Mouse (Mus musculus) hindbrain, embryonic 16.5 days (tissue): Measurements from ENCODE around the gene Vmn2r17. TPM values are rescaled to one million over a fixed set of nuclear protein-coding genes. Genes with fewer than 3 reads are reported as not detected.

Source experiments
- ATAC-seq: fragments of 200-750 bp; cut with Nextera tagmentation; 2 replicates; pipeline ENCODE4 v1.8.0; 2017; ENCODE audit warnings: moderate TSS enrichment, moderate library complexity
- H3K27ac ChIP-seq: fragments of 300-500 bp; sonication (generic); 2 replicates; pipeline ENCODE4 v1.5.1; 2014; ENCODE audit warnings: low read depth, mild to moderate bottlenecking, control low read depth, low read length, moderate library complexity
- H3K27me3 ChIP-seq: fragments of 300-500 bp; sonication (generic); replicated peaks from 2 replicates; pipeline ENCODE4 v1.6.1; 2014; ENCODE audit warnings: low read length; ENCODE audit not compliant: control insufficient read depth, insufficient read depth
- H3K36me3 ChIP-seq: fragments of 300-500 bp; sonication (generic); 2 replicates; pipeline ENCODE4 v1.6.1; 2014; ENCODE audit warnings: mild to moderate bottlenecking, low read length, moderate library complexity, mixed read lengths; ENCODE audit not compliant: control insufficient read depth, insufficient read depth
- H3K4me1 ChIP-seq: fragments of 300-500 bp; sonication (generic); 2 replicates; pipeline ENCODE4 v1.6.1; 2014; ENCODE audit warnings: low read depth, low read length; ENCODE audit not compliant: control insufficient read depth, insufficient read depth
- H3K4me2 ChIP-seq: fragments of 300-500 bp; sonication (generic); 2 replicates; pipeline ENCODE4 v1.6.1; 2014; ENCODE audit warnings: mild to moderate bottlenecking, low read length, control low read depth, moderate library complexity
- H3K4me3 ChIP-seq: fragments of 300-500 bp; sonication (generic); 2 replicates; pipeline ENCODE4 v1.5.1; 2014; ENCODE audit warnings: mild to moderate bottlenecking, low read length, control low read depth, moderate library complexity
- H3K9ac ChIP-seq: fragments of 300-500 bp; sonication (generic); 2 replicates; pipeline ENCODE4 v1.6.1; 2014; ENCODE audit warnings: low read depth, mild to moderate bottlenecking, control low read depth, low read length, moderate library complexity
- H3K9me3 ChIP-seq: fragments of 300-500 bp; sonication (generic); 2 replicates; pipeline ENCODE4 v1.6.1; 2014; ENCODE audit warnings: mild to moderate bottlenecking, low read length, moderate library complexity; ENCODE audit not compliant: control insufficient read depth
- WGBS: fragments of 180-500 bp; shearing (Covaris S2); extraction: QIAGEN DNeasy Blood & Tissue Kit; methylation state at CpG from one replicate; pipeline ENCODE4 v1.1.7; 2014; 5-methylcytosine and 5-hydroxymethylcytosine counted together
- polyA plus RNA-seq: library from polyadenylated mRNA; unstranded; fragments of >200 nt; fragmentation: Nextera tagmentation; extraction: Ambion mirVana; gene quantifications from 2 replicates; pipeline ENCODE4 v1.2.1, GENCODE M21; 2015

The Vmn2r17 gene
- not detected in 2 replicates for polyA plus RNA-seq

GRCm38 (mm10) chr5:109419388-109419787 is at the start of gene Vmn2r17:
Gene Vmn2r17, plus strand, starts transcription at chr5:109419688.
- Histone ChIP-seq H3K4me1 (no peaks in the 10 kb centered on the region), H3K9me3 (peaks cover 7% of the 10 kb centered on the region), H3K9ac (no peak within 1 kb of the TSS), H3K36me3 (no peaks in the 10 kb centered on the region), H3K27me3 (no peaks in the 10 kb centered on the region), H3K27ac (no peak within 1 kb of the TSS), H3K4me3 (no peak within 1 kb of the TSS), H3K4me2 (no peak within 1 kb of the TSS)
- 70% methylated on average over 2 of the region's 2 CpGs for WGBS
- ATAC-seq: no peak

GRCm38 (mm10) chr5:109466576-109467506 is 47.4 kb downstream of the Vmn2r17 start:
- H3K4me2 ChIP-seq: peak overlapping the region; percentile 39
- no peaks in the 10 kb centered on the region for H3K4me1 ChIP-seq
- H3K9me3 ChIP-seq: peaks cover 6% of the 10 kb centered on the region
- WGBS: 21% methylated on average over 17 of the region's 21 CpGs
- H3K4me3 ChIP-seq: peak overlapping the region; percentile 25
- H3K27me3 ChIP-seq: no peaks in the 10 kb centered on the region
- H3K9ac ChIP-seq: peak overlapping the region; percentile 22; the same call in 1 of the 2 replicates
- peak; percentile 82 for ATAC-seq
- H3K36me3 ChIP-seq: no peaks in the 10 kb centered on the region
- no peak overlapping the region for H3K27ac ChIP-seq

GRCm38 (mm10) chr5:109506729-109507128 is 87.2 kb downstream of the Vmn2r17 start:
- H3K27ac ChIP-seq: no peak overlapping the region
- H3K27me3 ChIP-seq: no peaks in the 10 kb centered on the region
- no peaks in the 10 kb centered on the region for H3K4me1 ChIP-seq
- no peaks in the 10 kb centered on the region for H3K36me3 ChIP-seq
- 19% methylated on average over 1 of the region's 1 CpGs for WGBS
- H3K9ac ChIP-seq: no peak overlapping the region
- H3K9me3 ChIP-seq: 0 out of 2 replicates have a peak, but pooled peaks cover 2% of the 10 kb centered on the region
- H3K4me3 ChIP-seq: no peak overlapping the region
- ATAC-seq: no peak
- no peak overlapping the region for H3K4me2 ChIP-seq

Other genes starting within 250 kb of the Vmn2r17 start
- gene Vmn2r13, start 227.5 kb upstream of the Vmn2r17 start, polyA plus RNA-seq: not detected in 2 replicates
- not detected in 2 replicates for gene Vmn2r14, start 195.0 kb upstream of the Vmn2r17 start, polyA plus RNA-seq
- gene Vmn2r15, start 122.0 kb upstream of the Vmn2r17 start, polyA plus RNA-seq: not detected in 2 replicates
- gene Vmn2r16, start 89.5 kb upstream of the Vmn2r17 start, polyA plus RNA-seq: not detected in 2 replicates
- gene Crlf2, start 139.3 kb downstream of the Vmn2r17 start, polyA plus RNA-seq: 18.5 and 20.8 TPM in 2 replicates